Mouse (Mus musculus) CD8-positive naive resting alpha-beta T cell, adult 2 months (primary cell): ENCODE measurements around the gene Rabgap1l.
"Not testable (repeated sequence)": the region's sequence is repeated elsewhere in the genome, so short reads cannot be mapped to it uniquely, and the experiment has no call there.

Experiments used
- DNase-seq, 2 experiments: peaks; one replicate each; pipeline ENCODE4 v3.0.0; 2022; ENCODE audit warnings: low read depth in 2 of 2, low spot score in 2 of 2

Rabgap1l gene

GRCm38 (mm10) chr1:160292058-160292457 is 501.0 kb downstream of the Rabgap1l start:
- DNase-seq = no peak

- no peak for DNase-seq
These were observed 502.8 kb downstream of the Rabgap1l start for GRCm38 (mm10) chr1:160290242-160290641.

GRCm38 (mm10) chr1:160287058-160287645 is 505.9 kb downstream of the Rabgap1l start:
- DNase-seq = no peak

- DNase-seq = no peak
These were observed 506.5 kb downstream of the Rabgap1l start for GRCm38 (mm10) chr1:160286400-160287057.

GRCm38 (mm10) chr1:160284241-160284640 is 508.8 kb downstream of the Rabgap1l start:
- DNase-seq = no peak

- not testable (repeated sequence) for DNase-seq
These were observed 510.7 kb downstream of the Rabgap1l start for GRCm38 (mm10) chr1:160282166-160282874.

- no peak for DNase-seq
These were observed 511.5 kb downstream of the Rabgap1l start for GRCm38 (mm10) chr1:160281337-160282084.

GRCm38 (mm10) chr1:160280603-160281002 is 512.4 kb downstream of the Rabgap1l start:
- no peak for DNase-seq

GRCm38 (mm10) chr1:160277940-160278682 is 514.9 kb downstream of the Rabgap1l start:
- no peak for DNase-seq

GRCm38 (mm10) chr1:160275248-160275647 is 517.8 kb downstream of the Rabgap1l start:
- no peak for DNase-seq

- DNase-seq = no peak
These were observed 519.8 kb downstream of the Rabgap1l start for GRCm38 (mm10) chr1:160273133-160273743.

GRCm38 (mm10) chr1:160271282-160271967 is 521.6 kb downstream of the Rabgap1l start:
- DNase-seq = no peak

GRCm38 (mm10) chr1:160268322-160268721 is 524.7 kb downstream of the Rabgap1l start:
- no peak for DNase-seq

- DNase-seq = no peak
These were observed 529.2 kb downstream of the Rabgap1l start for GRCm38 (mm10) chr1:160263630-160264346.

- DNase-seq = no peak
These were observed 530.0 kb downstream of the Rabgap1l start for GRCm38 (mm10) chr1:160263053-160263452.

- DNase-seq = no peak
These were observed 530.6 kb downstream of the Rabgap1l start for GRCm38 (mm10) chr1:160262415-160262814.

- no peak for DNase-seq
These were observed 531.2 kb downstream of the Rabgap1l start for GRCm38 (mm10) chr1:160261849-160262248.

- DNase-seq = no peak
These were observed 532.4 kb downstream of the Rabgap1l start for GRCm38 (mm10) chr1:160260605-160261004.

- no peak for DNase-seq
These were observed 533.1 kb downstream of the Rabgap1l start for GRCm38 (mm10) chr1:160259884-160260283.
